Mouse (Mus musculus) left cerebral cortex, postnatal 14 days (tissue): ENCODE measurements around the gene Fbn1. TPM values are rescaled to one million over a fixed set of nuclear protein-coding genes. Genes with fewer than 3 reads are reported as not detected.

Source experiments
- DNase-seq, 2 experiments: peaks; one replicate each; pipeline ENCODE4 v3.0.0; 2021 to 2022; ENCODE audit warnings: low spot score in 2 of 2, mixed read lengths in 1 of 2
- intact Hi-C: fragments of 180-260 bp; cut with DNase I; formaldehyde crosslinking; loops from one replicate; pipeline ENCODE4 v1.15.1; 2025
- total RNA-seq, 2 experiments: library from RNA; stranded (reverse); gene quantifications; 2 replicates each; pipeline ENCODE4 v1.2.3; 2021

Gene Fbn1
- total RNA-seq, 2 experiments from 2014 or later, result 5.8 to 7.3 TPM

DNA sequence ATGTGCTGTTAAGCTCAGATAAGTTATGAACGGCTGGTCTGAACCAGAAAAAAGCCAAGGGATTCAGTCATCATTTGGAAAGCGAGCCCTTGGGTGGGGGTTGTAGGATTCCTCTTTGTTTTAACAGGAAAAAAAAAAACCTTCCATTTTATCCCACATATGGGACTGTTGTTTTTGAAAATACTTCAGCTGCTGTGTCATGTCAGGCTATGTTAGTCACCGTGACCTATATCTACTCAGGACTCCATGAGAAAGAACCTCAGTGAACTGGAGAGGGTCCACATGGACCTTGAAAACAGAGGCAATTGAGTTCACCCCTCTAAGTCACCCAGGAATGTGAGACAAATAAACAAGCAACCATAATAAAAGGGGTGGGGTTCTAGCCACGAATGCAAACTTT, 139.2 kb downstream of the Fbn1 start:
- no peak for DNase-seq
- intact Hi-C loops, result no loop called here

DNA sequence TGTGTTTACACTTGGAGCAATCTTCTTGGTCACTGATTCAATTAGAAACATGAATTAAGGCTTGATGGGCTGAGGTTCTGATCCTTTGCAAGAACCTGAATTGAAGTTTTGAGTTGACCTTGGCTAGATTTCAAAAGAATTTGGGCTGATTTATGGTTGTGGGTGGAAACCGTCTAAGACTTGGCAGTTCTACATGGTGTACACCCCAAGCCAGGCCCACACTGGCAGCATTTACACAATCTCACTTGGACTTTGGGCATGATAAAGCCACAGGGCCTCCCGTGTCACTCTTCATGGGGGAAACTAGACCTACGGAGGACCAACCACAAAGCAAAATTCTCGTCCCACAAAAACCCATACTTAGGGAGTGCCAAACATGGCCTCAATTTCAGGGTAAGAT, 146.1 kb downstream of the Fbn1 start:
- intact Hi-C loops, result no loop called here
- DNase-seq, result no peak

DNA sequence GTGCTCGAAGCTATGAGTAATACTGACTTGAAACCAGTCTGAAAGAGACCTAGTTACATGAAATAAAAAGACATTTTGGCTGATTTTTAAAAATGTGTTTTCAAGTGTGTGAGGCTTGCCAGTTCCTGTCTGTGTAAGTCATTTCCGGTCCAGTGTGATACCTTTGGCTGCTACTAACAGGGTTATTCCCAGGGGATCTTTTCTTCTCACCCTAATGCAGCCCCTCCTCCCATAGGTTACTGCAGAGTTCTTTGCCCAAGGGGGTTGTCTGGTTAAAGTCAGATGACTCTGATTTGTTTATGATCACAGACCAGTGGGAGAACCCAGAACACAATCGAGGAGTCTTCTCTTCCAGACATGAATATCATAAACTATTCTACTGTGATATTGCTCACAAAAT, 151.3 kb downstream of the Fbn1 start:
- DNase-seq, result no peak
- intact Hi-C loops, result no loop called here

DNA sequence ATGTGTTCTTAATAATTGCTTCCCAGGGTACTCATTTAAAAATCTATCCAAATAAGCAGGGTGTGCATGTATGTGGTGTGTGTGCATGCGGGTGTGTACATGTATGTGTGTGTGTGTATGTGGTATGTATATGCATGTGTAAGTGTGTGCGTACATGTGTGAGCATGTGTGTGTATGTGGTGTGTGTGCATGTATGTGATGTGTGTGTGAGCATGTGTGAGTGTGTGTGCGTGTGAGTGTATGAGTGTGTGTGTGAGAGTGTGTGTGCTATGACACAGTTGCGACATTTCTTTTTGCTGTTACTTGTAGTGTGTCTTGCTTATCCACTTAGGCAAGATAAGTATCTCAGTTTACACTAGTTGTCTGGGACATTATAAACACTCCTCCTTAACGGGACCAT, 151.7 kb downstream of the Fbn1 start:
- intact Hi-C loops, result no loop called here
- DNase-seq, result no peak

DNA sequence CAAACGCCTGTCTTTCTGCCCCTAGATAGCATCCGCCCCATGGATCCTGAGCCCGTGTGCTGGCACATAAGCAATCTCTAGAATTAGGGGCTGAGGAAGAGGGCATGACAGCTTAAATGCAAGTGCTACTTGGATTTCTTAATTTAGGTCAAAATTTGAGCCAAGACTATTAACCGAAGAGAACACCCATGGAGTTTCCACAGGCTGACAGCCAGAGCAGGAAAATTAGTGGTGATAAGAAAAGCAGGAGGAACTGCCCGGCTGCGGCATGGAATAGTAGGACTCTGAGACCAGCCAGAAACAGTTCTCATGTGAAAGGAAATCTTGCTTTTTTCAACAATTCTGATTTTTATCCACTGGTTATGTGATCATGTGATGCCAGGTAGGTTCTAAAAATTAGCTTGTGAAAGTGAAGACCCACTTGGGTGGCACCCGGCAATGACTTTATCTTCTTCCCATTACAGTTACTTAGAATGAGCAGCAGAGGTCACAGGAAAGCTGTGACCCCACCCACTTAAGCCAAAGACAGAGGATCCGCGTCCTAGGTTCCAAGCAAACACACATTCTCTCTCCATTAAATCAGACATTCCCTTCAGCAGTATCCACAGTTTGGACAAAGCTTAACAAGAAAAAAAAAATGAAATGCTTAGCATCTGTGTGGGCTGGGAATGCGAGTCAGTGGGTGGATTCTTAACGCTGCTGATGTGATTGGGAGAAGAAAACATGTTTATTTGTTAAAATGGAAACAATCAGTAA, 152.4 kb downstream of the Fbn1 start:
- intact Hi-C loops, result no loop called here
- no peak for DNase-seq

DNA sequence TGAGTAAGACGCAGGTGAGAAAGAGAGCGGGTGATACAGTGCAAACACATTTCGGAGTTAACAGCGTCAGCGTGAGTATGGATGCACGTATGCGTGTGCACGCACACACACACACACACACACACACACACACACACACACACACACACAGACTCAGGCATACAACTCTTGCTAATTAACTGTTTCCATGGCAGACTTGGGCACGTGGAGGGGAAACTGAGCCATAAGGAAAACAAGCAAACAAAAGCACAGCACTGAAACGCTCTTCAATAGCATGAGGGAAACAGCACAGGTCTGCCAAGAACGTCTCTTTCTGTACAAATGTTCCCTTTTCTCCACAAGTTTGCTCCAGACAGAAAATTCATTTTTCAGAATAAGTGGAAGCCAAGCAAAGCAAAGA, 153.2 kb downstream of the Fbn1 start:
- intact Hi-C loops, result no loop called here
- DNase-seq, result no peak

DNA sequence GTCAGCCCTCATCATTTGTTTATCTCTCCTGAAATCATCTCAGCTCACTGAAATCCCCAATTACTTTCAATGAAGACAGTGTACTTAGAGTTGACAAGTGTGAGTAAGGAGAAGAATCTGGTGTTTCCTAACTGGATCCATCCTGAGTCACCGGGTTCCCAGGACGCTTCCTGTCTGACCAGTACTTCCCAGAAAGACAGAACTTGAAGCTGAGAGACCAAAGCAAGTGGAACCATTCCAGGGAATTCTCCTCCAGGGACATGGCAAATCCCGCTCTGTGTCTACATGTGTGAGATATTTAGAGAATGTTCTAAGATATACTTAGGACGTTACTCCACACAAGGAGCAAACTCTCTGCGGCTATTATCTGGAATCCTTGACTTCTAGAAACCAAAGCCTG, 158.6 kb downstream of the Fbn1 start:
- intact Hi-C loops, result no loop called here

DNA sequence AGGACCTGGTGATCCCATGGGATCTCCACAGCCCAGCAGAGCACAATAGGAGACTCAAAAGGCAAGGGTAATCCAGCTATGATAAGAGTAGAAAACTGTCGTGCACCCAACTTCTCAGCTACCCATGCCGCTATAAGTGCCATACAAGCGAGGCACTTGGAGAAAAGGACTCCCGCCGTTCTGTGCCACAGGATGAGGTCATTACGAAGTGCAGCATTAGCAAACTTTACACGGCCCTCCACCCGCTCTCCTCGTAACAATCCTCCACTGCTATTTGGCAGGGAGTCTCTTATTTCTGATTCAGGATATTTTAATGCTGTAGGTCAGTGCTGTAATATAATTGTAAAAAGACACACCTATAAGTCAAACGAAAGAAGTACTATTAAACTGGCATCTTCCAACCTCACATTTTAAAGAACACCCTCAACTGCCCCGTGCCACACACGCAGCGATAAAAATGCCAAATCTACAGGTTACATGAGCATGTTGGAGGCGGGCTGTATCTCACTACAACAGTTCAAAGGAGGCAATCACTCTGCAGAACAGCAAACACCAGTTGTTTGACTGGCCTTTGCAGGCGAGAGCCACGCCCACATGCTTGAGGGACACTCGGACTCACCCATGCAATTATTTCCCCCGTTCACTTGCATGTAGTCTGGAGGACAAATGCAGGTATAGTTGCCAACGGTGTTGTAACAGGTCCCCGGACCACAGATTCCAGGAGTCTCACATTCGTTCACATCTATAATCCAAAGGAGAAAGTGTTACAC, 165.4 kb downstream of the Fbn1 start:
- intact Hi-C loops, result no loop called here
- DNase-seq, result no peak

More for the DNA sequence above, 158.6 kb downstream of the Fbn1 start:
- no peak for DNase-seq

DNA sequence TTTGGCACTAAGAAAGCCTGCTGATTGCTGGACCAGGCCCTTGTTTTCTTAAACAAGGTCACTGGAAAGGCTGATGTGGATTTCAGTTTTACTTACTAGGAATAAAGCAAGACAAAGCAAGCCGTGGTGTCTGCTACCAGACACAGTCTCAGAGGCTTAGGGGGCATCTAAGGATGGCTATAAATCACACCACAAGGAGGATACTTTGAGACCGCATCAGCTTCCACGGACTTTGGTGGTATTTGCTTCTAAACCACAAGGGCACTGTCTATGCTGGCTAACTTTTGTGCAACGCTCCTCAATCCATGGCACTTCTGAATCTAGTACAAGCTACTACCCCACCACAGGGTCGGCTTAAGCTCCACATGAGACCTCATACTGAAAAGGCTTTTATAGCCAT, 167.4 kb downstream of the Fbn1 start:
- intact Hi-C loops, result no loop called here
- DNase-seq, result no peak

DNA sequence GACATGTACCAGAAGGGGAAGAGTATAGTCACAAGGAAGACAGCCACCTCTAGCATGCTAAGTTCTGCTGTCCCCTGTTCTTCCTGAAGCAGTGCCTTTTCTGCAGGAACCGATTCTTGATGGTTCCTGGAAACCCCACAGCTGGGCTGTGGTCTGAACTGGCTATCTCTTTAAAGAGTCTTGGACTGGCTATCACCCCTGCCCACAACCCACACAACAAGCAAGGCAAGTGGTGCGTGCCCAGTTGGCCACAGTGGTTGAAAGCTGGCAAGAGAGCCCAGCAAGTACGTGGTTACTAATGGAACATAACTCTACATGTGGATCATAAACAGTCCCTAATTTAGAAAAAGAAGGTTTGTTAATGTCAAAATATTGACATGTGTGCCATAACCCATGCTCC, 170.6 kb downstream of the Fbn1 start:
- no peak for DNase-seq
- intact Hi-C loops, result loop anchor here (10.0 kb wide), 1 partner anchor 258 kb away; no protein-coding TSS in a partner anchor

DNA sequence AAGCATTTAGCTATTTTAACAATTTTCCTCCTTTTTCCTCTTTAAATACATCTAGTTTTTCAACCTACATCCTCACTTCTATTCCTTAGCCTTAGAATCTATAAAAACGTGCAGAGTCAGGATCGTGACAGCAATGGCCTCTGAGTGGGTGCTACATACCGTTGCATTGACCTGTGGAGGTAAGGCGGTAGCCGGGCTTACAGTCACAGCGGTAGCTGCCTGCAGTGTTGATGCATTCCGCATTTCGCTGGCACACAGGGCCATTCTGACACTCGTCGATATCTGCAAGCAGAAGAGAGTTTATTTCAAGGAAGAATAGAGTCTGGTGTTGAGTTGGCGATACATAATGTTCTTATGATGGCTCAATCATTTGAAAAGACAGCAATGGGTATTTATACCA, 172.6 kb downstream of the Fbn1 start:
- intact Hi-C loops, result loop anchor here (10.0 kb wide), 1 partner anchor 260 kb away; no protein-coding TSS in a partner anchor
- DNase-seq, result no peak

DNA sequence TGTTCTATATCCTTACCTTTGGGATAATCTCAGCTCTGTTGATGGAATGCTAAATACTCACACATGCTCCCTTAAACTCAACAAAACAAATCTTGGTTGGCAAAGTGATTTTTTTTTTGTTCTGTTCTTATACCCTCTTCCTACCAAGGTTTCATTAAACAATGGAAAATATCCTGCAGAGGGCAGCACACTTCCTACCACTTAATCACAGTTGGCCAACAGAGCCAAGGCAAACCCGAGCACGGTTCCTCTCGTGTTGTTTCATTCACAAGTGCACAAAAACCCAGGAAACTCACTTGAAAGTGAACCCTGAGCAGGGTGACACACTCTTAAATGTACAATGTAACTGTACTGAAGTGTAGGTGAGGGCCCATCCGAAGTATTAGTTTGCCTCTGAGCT, 173.6 kb downstream of the Fbn1 start:
- intact Hi-C loops, result loop anchor here (10.0 kb wide), 1 partner anchor 261 kb away; no protein-coding TSS in a partner anchor
- DNase-seq, result no peak

DNA sequence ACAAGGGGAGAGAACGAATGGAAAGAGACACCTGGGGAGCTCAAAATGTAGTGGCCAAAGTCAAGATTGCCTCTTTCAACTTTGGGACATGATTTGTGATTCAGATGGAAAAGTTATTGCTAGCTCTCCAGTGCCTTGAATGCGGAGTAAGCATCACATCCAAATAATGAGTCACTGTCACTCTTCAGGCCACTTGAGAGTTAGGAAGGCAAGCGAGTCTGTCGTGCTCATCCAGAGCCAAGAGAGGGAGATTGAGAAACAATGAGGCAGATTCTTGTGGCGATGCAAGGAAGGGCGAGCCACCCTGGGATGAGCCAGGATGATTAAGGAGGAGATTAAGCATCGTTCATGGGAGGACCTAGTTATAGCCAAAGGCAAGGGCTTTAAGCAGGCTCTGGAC, 176.2 kb downstream of the Fbn1 start:
- DNase-seq, result no peak
- intact Hi-C loops, result loop anchor here (10.0 kb wide), 1 partner anchor 263 kb away; no protein-coding TSS in a partner anchor

DNA sequence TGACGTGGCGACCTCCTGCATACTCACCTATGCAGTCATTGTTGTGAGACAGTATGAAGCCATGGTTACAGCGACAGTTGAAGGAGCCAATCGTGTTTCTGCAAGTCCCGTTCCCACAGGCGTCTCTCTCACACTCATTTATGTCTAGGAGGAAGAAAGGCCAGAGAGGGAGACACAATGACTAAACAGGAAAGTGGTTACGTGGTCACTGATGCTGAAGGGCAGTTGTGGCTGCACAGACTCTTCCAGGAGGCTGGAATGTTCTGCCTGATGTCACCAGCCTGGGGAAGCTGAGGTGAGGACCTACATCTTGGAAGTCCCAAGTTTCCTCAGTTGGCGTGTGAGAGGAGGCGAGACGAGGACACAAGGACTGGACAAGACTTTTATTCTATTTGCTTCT, 177.3 kb downstream of the Fbn1 start:
- no peak for DNase-seq
- intact Hi-C loops, result loop anchor here (10.0 kb wide), 1 partner anchor 264 kb away; no protein-coding TSS in a partner anchor

DNA sequence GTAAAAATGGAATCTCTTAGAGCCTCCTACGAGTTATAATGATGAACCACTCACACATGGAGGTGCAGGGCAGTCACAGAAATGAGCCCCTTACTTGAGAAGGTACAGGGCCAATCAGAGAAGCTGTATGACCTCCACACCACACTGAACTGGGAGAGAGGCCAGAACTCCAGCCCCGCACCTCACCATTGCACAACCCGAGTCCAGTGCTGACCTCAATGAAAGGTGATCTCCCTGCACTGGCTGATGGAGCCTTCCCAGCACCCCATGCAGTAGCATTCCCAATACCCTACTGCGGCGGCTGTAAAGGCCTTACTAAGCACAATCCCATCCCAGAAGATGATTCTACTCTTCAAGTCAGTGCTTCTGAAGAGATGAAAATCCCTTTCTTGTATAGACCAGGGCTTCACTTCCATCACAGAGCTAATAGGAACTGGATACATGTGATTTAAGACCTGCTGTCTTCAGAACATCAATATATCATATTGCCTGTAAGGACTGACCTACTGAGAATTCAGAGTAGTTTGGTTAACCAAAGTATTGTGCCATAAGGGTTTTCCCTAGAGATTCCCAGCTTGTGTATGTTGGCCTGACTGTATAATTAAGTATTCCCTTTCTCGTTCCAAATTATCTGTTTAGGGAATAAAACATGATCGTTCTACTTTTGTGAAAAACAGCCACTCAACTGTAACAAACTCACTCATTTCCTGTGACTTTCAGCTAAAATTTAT, 182.5 kb downstream of the Fbn1 start:
- no peak for DNase-seq
- intact Hi-C loops, result no loop called here

DNA sequence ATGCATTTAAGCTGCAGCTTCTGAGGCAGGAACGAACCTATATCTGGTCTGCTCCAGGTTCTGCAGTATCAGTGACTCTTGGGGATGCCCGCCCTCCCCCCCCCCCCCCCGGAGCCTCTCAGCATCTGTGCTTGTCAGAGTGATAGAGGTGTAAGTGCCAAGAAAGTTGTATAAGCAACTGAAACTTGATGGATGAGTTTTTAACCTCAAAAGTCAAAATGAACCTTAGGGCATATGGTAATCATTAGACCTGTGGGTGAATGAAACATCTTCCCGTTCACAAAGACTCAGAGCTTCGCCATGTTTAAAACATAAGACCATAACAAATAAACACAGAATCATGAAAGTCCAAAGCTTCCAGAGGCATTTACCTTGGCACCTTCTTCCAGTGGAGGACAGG, 183.3 kb downstream of the Fbn1 start:
- intact Hi-C loops, result no loop called here
- DNase-seq, result no peak

DNA sequence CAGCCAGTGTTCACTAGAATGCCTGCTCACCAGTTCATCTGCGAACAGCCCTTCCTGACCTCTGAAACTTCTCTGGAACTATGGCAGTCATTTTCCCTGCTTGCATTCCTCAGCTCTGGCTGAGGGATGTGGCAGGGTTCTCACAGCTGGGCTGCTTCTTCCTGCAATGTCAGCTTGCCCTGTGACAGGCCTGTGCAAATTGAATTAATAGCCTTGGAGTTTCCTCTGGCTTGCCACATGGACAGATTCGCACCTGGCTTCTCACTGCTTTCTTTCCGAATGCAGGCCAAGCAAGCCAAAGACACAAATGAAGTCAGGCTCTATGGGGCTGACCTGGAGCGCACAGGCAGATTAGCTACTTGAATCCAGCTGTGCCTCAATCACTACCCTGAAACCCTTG, 184.4 kb downstream of the Fbn1 start:
- intact Hi-C loops, result no loop called here
- no peak for DNase-seq

DNA sequence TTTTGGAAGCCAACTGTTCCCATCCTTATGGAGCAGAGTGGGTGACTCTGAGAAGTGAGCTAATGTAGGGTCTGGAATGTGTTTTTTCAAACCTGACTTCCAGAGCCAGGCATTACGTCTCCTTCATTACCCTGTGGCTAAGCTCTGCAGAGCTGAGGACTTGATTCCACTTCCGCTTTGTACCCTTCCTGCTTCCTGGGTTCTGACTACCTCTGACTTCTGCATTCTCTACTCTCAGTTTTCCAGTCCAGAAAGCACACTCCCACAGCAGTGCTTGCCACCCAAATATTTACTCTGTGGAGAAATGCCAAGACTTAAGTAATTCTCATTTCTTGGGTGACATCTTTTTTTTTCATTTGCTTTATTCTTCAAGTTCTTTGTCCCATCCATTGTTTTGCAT, 185.2 kb downstream of the Fbn1 start:
- intact Hi-C loops, result no loop called here
- DNase-seq, result no peak

DNA sequence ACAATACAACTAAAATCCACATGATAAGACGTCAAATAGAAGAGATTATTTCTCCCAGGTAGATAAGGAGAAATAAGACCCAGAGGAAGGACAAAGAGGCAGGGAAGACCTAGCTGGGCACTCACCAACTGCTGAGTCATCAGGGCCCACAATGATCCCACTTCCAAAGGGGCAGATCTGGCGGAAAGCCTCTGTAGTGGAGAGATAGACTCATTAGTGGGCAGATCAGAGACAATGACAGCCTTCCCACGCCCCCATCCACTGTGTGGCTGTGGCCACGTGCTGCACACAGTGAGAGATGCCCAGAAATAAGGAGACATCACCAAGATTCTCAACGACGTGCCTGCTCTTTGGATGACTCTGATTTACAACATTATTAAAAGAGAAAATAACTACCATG, 186.7 kb downstream of the Fbn1 start:
- no peak for DNase-seq

DNA sequence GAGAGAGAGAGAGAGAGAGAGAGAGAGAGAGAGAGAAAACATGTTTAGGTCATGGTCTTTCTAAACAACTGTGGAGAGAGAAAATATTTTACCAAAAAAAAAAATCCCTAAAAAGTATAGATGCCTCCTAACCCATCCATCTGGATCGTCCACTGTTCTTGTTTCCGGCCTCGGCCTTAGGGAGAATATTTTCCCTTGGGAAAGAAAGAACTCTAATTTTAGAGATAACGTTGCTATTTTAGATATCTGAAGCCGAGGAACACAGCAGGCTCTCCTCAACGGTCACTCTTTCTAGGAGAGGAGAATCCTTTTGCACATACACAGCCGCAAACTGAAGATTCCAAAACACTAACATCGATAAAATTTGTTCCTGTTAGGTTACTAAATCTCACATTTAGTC, 188.1 kb downstream of the Fbn1 start:
- intact Hi-C loops, result no loop called here
- DNase-seq, result no peak

More for the DNA sequence above, 186.7 kb downstream of the Fbn1 start:
- intact Hi-C loops, result no loop called here
